Mouse (Mus musculus): ENCODE measurements at regions not wholly inside any gene's neighbourhood (a gene's known extent, or its start where the extent isn't known, plus 50 kb on each side); places are given as distances from the start of the nearest gene placed in this dataset.

- TF ChIP-seq CTCF (IDR thresholded peaks at IDR 0.05; ENCODE audit: low read depth, low read length) (no peak), POLR2A (IDR thresholded peaks at IDR 0.05; ENCODE audit: insufficient read depth, low read length) (no peak), EP300 (IDR thresholded peaks at IDR 0.05; ENCODE audit: insufficient read depth, low read depth, low read length) (no peak)
- H3K36me3 ChIP-seq (ENCODE audit: control insufficient read depth, insufficient read depth, low read length, poor library complexity, severe bottlenecking), result no peaks in the 10 kb centered on the region
- no peak overlapping the region for H3K4me3 ChIP-seq (ENCODE audit: low read depth, low read length)
- H3K27me3 ChIP-seq (ENCODE audit: control insufficient read depth, insufficient read depth, low read length, poor library complexity, severe bottlenecking), result no peaks in the 10 kb centered on the region
- H3K27ac ChIP-seq (ENCODE audit: insufficient read depth, low read length), result no peak overlapping the region
- H3K4me1 ChIP-seq (ENCODE audit: control insufficient read depth, insufficient read depth, low read length), result no peaks in the 10 kb centered on the region
- H3K9ac ChIP-seq (ENCODE audit: low read depth, poor library complexity, severe bottlenecking), result no peak overlapping the region
- peaks cover 3% of the 10 kb centered on the region; the same call in 1 of the 2 replicates for H3K9me3 ChIP-seq (replicated peaks; ENCODE audit: control insufficient read depth, insufficient read depth, low read length, poor library complexity, severe bottlenecking)
These were observed 79.9 kb upstream of the Prickle1 start for GRCm38 (mm10) chr15:93675624-93676023.

- Histone ChIP-seq H3K9ac (ENCODE audit: low read depth, poor library complexity, severe bottlenecking) (no peak overlapping the region), H3K27me3 (ENCODE audit: control insufficient read depth, insufficient read depth, low read length, poor library complexity, severe bottlenecking) (no peaks in the 10 kb centered on the region), H3K4me1 (ENCODE audit: control insufficient read depth, insufficient read depth, low read length) (no peaks in the 10 kb centered on the region), H3K4me3 (ENCODE audit: low read depth, low read length) (no peak overlapping the region), H3K36me3 (ENCODE audit: control insufficient read depth, insufficient read depth, low read length, poor library complexity, severe bottlenecking) (no peaks in the 10 kb centered on the region), H3K27ac (ENCODE audit: insufficient read depth, low read length) (no peak overlapping the region), H3K9me3 (replicated peaks; ENCODE audit: control insufficient read depth, insufficient read depth, low read length, poor library complexity, severe bottlenecking) (peaks cover 3% of the 10 kb centered on the region; the same call in 1 of the 2 replicates)
- TF ChIP-seq CTCF (IDR thresholded peaks at IDR 0.05; ENCODE audit: low read depth, low read length) (no peak), EP300 (IDR thresholded peaks at IDR 0.05; ENCODE audit: insufficient read depth, low read depth, low read length) (no peak), POLR2A (IDR thresholded peaks at IDR 0.05; ENCODE audit: insufficient read depth, low read length) (no peak)
These were observed 78.3 kb upstream of the Prickle1 start for GRCm38 (mm10) chr15:93673976-93674375.

GRCm38 (mm10) chr15:93663876-93664275, 68.2 kb upstream of the Prickle1 start:
- no peak for TF ChIP-seq CTCF (IDR thresholded peaks at IDR 0.05; ENCODE audit: low read depth, low read length)
- TF ChIP-seq EP300 (IDR thresholded peaks at IDR 0.05; ENCODE audit: insufficient read depth, low read depth, low read length), result no peak
- TF ChIP-seq POLR2A (IDR thresholded peaks at IDR 0.05; ENCODE audit: insufficient read depth, low read length), result no peak
- Histone ChIP-seq H3K27ac (ENCODE audit: insufficient read depth, low read length) (no peak overlapping the region), H3K9ac (ENCODE audit: low read depth, poor library complexity, severe bottlenecking) (no peak overlapping the region), H3K4me3 (ENCODE audit: low read depth, low read length) (no peak overlapping the region), H3K9me3 (replicated peaks; ENCODE audit: control insufficient read depth, insufficient read depth, low read length, poor library complexity, severe bottlenecking) (no peaks in the 10 kb centered on the region), H3K27me3 (ENCODE audit: control insufficient read depth, insufficient read depth, low read length, poor library complexity, severe bottlenecking) (no peaks in the 10 kb centered on the region; the same call in 1 of the 2 replicates), H3K4me1 (ENCODE audit: control insufficient read depth, insufficient read depth, low read length) (no peaks in the 10 kb centered on the region), H3K36me3 (ENCODE audit: control insufficient read depth, insufficient read depth, low read length, poor library complexity, severe bottlenecking) (no peaks in the 10 kb centered on the region)

GRCm38 (mm10) chr15:93662601-93663000, 66.9 kb upstream of the Prickle1 start:
- Histone ChIP-seq H3K27ac (ENCODE audit: insufficient read depth, low read length) (no peak overlapping the region), H3K4me3 (ENCODE audit: low read depth, low read length) (no peak overlapping the region), H3K4me1 (ENCODE audit: control insufficient read depth, insufficient read depth, low read length) (no peaks in the 10 kb centered on the region), H3K27me3 (ENCODE audit: control insufficient read depth, insufficient read depth, low read length, poor library complexity, severe bottlenecking) (no peaks in the 10 kb centered on the region; the same call in 1 of the 2 replicates), H3K9ac (ENCODE audit: low read depth, poor library complexity, severe bottlenecking) (no peak overlapping the region), H3K36me3 (ENCODE audit: control insufficient read depth, insufficient read depth, low read length, poor library complexity, severe bottlenecking) (no peaks in the 10 kb centered on the region), H3K9me3 (replicated peaks; ENCODE audit: control insufficient read depth, insufficient read depth, low read length, poor library complexity, severe bottlenecking) (no peaks in the 10 kb centered on the region)
- TF ChIP-seq CTCF (IDR thresholded peaks at IDR 0.05; ENCODE audit: low read depth, low read length) (no peak), EP300 (IDR thresholded peaks at IDR 0.05; ENCODE audit: insufficient read depth, low read depth, low read length) (no peak), POLR2A (IDR thresholded peaks at IDR 0.05; ENCODE audit: insufficient read depth, low read length) (no peak)

GRCm38 (mm10) chr15:93661801-93662200, 66.1 kb upstream of the Prickle1 start:
- Histone ChIP-seq H3K27me3 (ENCODE audit: control insufficient read depth, insufficient read depth, low read length, poor library complexity, severe bottlenecking) (no peaks in the 10 kb centered on the region; the same call in 1 of the 2 replicates), H3K9me3 (replicated peaks; ENCODE audit: control insufficient read depth, insufficient read depth, low read length, poor library complexity, severe bottlenecking) (no peaks in the 10 kb centered on the region), H3K27ac (ENCODE audit: insufficient read depth, low read length) (no peak overlapping the region), H3K9ac (ENCODE audit: low read depth, poor library complexity, severe bottlenecking) (no peak overlapping the region), H3K4me3 (ENCODE audit: low read depth, low read length) (no peak overlapping the region), H3K36me3 (ENCODE audit: control insufficient read depth, insufficient read depth, low read length, poor library complexity, severe bottlenecking) (no peaks in the 10 kb centered on the region), H3K4me1 (ENCODE audit: control insufficient read depth, insufficient read depth, low read length) (no peaks in the 10 kb centered on the region)
- no peak for TF ChIP-seq POLR2A (IDR thresholded peaks at IDR 0.05; ENCODE audit: insufficient read depth, low read length)
- TF ChIP-seq CTCF (IDR thresholded peaks at IDR 0.05; ENCODE audit: low read depth, low read length), result no peak

- Histone ChIP-seq H3K27me3 (ENCODE audit: control insufficient read depth, insufficient read depth, low read length, poor library complexity, severe bottlenecking) (no peaks in the 10 kb centered on the region; the same call in 1 of the 2 replicates), H3K4me3 (ENCODE audit: low read depth, low read length) (no peak overlapping the region), H3K4me1 (ENCODE audit: control insufficient read depth, insufficient read depth, low read length) (no peaks in the 10 kb centered on the region), H3K36me3 (ENCODE audit: control insufficient read depth, insufficient read depth, low read length, poor library complexity, severe bottlenecking) (no peaks in the 10 kb centered on the region), H3K27ac (ENCODE audit: insufficient read depth, low read length) (no peak overlapping the region), H3K9ac (ENCODE audit: low read depth, poor library complexity, severe bottlenecking) (no peak overlapping the region), H3K9me3 (replicated peaks; ENCODE audit: control insufficient read depth, insufficient read depth, low read length, poor library complexity, severe bottlenecking) (no peaks in the 10 kb centered on the region)
- TF ChIP-seq CTCF (IDR thresholded peaks at IDR 0.05; ENCODE audit: low read depth, low read length) (no peak), EP300 (IDR thresholded peaks at IDR 0.05; ENCODE audit: insufficient read depth, low read depth, low read length) (no peak), POLR2A (IDR thresholded peaks at IDR 0.05; ENCODE audit: insufficient read depth, low read length) (no peak)
These were observed 65.4 kb upstream of the Prickle1 start for GRCm38 (mm10) chr15:93660952-93661648.
